Comparison of ENCODE assay signal across 31 mouse cellular contexts in genomic region chr5:32052467-32052866, GRCm38 (mm10).
A peak's percentile ranks its signal among the peaks of the same experiment; 100 is the strongest.
DNase-seq lines count a peak whose midpoint lies in the region; ATAC-seq and TF ChIP-seq lines count a peak whose summit lies in the region.
"Had no signal": no experiment of that assay in that cellular context is flagged by ENCODE, and none has a peak within 500 bp of the region (broad histone marks: within the 10 kb centered on the region; RNA-seq: fewer than 3 reads in every experiment).

No protein-coding gene starts in this region.

- peak overlapping the region; percentile 42; the same call in 1 of the 2 replicates for H3K27ac ChIP-seq in heart, embryonic 13.5 days (replicated peaks)
- peak overlapping the region; percentile 97 for H3K27ac ChIP-seq in embryonic fibroblast, embryonic 13.5 days (ENCODE audit: insufficient read depth, low read length)
- no peak overlapping the region for H3K27ac ChIP-seq in midbrain, embryonic 10.5 days (replicated peaks)
- H3K27ac ChIP-seq: embryonic facial prominence, embryonic 12.5 days; forebrain, embryonic 12.5 days; hindbrain, postnatal 0 days; limb, embryonic 12.5 days; liver, embryonic 13.5 days; macrophage; midbrain, embryonic 15.5 days; stomach, postnatal 0 days had no signal

- H3K4me2 ChIP-seq in heart, embryonic 13.5 days: no peak overlapping the region
- H3K4me2 ChIP-seq: embryonic facial prominence, embryonic 12.5 days; forebrain, embryonic 12.5 days; limb, embryonic 12.5 days; midbrain, embryonic 15.5 days had no signal

- H3K4me1 ChIP-seq in heart, embryonic 13.5 days: peaks cover 13% of the 10 kb centered on the region
- peaks cover 10% of the 10 kb centered on the region for H3K4me1 ChIP-seq in embryonic fibroblast, embryonic 13.5 days (ENCODE audit: control insufficient read depth, insufficient read depth, low read length)
- no peaks in the 10 kb centered on the region for H3K4me1 ChIP-seq in midbrain, embryonic 10.5 days
- H3K4me1 ChIP-seq: forebrain, embryonic 12.5 days; limb, embryonic 12.5 days; midbrain, embryonic 15.5 days had no signal

- 94% methylated on average over 1 of the region's 1 CpGs for WGBS in heart, embryonic 13.5 days
- 100% methylated on average over 1 of the region's 1 CpGs for WGBS in midbrain, embryonic 10.5 days

- H3K27me3 ChIP-seq in heart, embryonic 13.5 days (replicated peaks): no peaks in the 10 kb centered on the region
- no peaks in the 10 kb centered on the region for H3K27me3 ChIP-seq in midbrain, embryonic 10.5 days (ENCODE audit: low read depth, poor library complexity, severe bottlenecking)
- H3K27me3 ChIP-seq: CH12.LX; embryonic facial prominence, embryonic 12.5 days; forebrain, embryonic 12.5 days; limb, embryonic 12.5 days; liver, embryonic 13.5 days; midbrain, embryonic 15.5 days; Patski had no signal

- intact Hi-C loops in heart, postnatal 10 days (cut with DNase I): no loop called here

- no peak overlapping the region for H3K4me3 ChIP-seq in heart, embryonic 13.5 days
- no peak overlapping the region for H3K4me3 ChIP-seq in embryonic fibroblast, embryonic 13.5 days (ENCODE audit: insufficient read depth, low read length)
- H3K4me3 ChIP-seq in midbrain, embryonic 10.5 days: no peak overlapping the region
- H3K4me3 ChIP-seq: embryonic facial prominence, embryonic 12.5 days; forebrain, embryonic 12.5 days; limb, embryonic 12.5 days; liver, embryonic 13.5 days; midbrain, embryonic 15.5 days had no signal

- no peaks in the 10 kb centered on the region for H3K36me3 ChIP-seq in heart, embryonic 13.5 days
- no peaks in the 10 kb centered on the region for H3K36me3 ChIP-seq in midbrain, embryonic 10.5 days
- H3K36me3 ChIP-seq: embryonic facial prominence, embryonic 12.5 days; forebrain, embryonic 12.5 days; limb, embryonic 12.5 days; liver, embryonic 13.5 days; midbrain, embryonic 15.5 days had no signal

- no peak overlapping the region for H3K9ac ChIP-seq in heart, embryonic 13.5 days
- H3K9ac ChIP-seq: embryonic facial prominence, embryonic 12.5 days; forebrain, embryonic 12.5 days; forebrain, postnatal 0 days; limb, embryonic 12.5 days; liver, embryonic 13.5 days; midbrain, embryonic 15.5 days had no signal

- H3K9me3 ChIP-seq in heart, embryonic 13.5 days: no peaks in the 10 kb centered on the region
- H3K9me3 ChIP-seq in midbrain, embryonic 10.5 days (replicated peaks): no peaks in the 10 kb centered on the region
- H3K9me3 ChIP-seq: embryonic facial prominence, embryonic 12.5 days; forebrain, embryonic 12.5 days; limb, embryonic 12.5 days; liver, embryonic 13.5 days; midbrain, embryonic 15.5 days had no signal

- TF ChIP-seq CTCF in embryonic fibroblast, embryonic 13.5 days (IDR thresholded peaks at IDR 0.05; ENCODE audit: borderline replicate concordance, insufficient read depth, low read length): no peak

- no peak for DNase-seq in heart, postnatal 10 days
- DNase-seq in 3T3-L1 (ENCODE audit: low read depth, low spot score): peak; percentile 56
- DNase-seq in Muller cell, postnatal 12 days (ENCODE audit: inconsistent ontology term): peak; percentile 37
- no peak for DNase-seq in midbrain, embryonic 10.5 days (ENCODE audit: low spot score)
- DNase-seq in left cerebral cortex, adult 18-20 months (ENCODE audit: low spot score in 2 of 2): no peak
- DNase-seq: adrenal gland, postnatal 10 days; B cell, adult 2 months; cerebellum, adult 8-10 months; cerebellum, postnatal 36 days; forebrain, postnatal 0 days; kidney, adult 9 months; kidney, postnatal 10 days; layer of hippocampus, postnatal 36 days; liver, embryonic 13.5 days; lung, adult 18-20 months; right cerebral cortex, postnatal 4 days; thymus, adult 18-20 months; thymus, postnatal 25 days had no signal

- no peak for ATAC-seq in heart, embryonic 13.5 days (ENCODE audit: extremely low read depth, insufficient number of reproducible peaks, low FRiP score, low TSS enrichment)
- ATAC-seq: forebrain, postnatal 0 days; hindbrain, postnatal 0 days; intestine, embryonic 16.5 days; lung, postnatal 0 days; midbrain, embryonic 15.5 days; Patski had no signal

- no peak for TF ChIP-seq POLR2A in embryonic fibroblast, embryonic 13.5 days (IDR thresholded peaks at IDR 0.05; ENCODE audit: low read depth, low read length)

Comparison
In these comparisons a context has a peak if more than half of its experiments do, and no peak if none do; other contexts are left out.
1. DNase-seq: peak in 3T3-L1 (single experiment) and Muller cell, postnatal 12 days (single experiment); none in heart, postnatal 10 days (0 of 2), midbrain, embryonic 10.5 days (single experiment) and left cerebral cortex, adult 18-20 months (0 of 2).